Mouse (Mus musculus): Measurements from ENCODE around the gene Ccdc28b. TPM values are rescaled to one million over a fixed set of nuclear protein-coding genes. Genes with fewer than 3 reads are reported as not detected.

Ccdc28b gene
- polyA plus RNA-seq, 1 experiment from 2014 or later = 183 TPM

DNA sequence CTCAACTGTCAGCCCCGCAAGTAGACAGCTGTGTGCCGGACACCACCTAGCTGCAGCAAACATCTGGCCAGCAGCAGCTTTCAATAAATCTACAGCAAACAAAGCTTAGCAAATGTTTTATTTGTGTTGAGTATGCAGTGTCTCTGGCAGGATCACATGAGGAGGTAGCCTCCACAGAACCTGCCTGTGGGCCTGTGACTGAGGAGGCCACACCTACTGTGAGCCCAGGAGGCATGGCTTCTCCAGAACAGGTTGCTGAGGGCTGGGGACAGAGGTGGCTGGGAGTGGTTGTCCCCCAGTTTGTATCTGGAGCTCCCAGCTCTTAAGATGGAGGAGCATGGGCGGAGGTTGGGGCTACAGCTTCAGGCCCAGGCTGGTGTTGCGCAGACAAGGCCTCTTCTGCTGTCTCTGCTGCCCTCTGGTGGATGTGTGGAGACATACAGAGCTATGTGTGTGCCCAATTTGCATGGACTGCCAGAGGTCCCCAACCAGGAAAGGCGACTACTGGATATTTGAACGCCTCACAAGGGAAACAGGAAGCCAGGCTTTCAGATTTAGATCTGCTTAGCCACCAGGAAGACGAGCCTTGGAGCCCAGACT is 15.2 kb downstream of the Ccdc28b start:
- Histone ChIP-seq H3K9ac (ENCODE audit: low read depth, low read length) (peak overlapping the region; percentile 31; the same call in 1 of the 2 replicates), H3K9me3 (replicated peaks; ENCODE audit: control insufficient read depth, low read length, poor library complexity, severe bottlenecking) (no peaks in the 10 kb centered on the region), H3K27ac (ENCODE audit: low read length) (peak overlapping the region; percentile 33; the same call in 1 of the 2 replicates), H3K4me2 (ENCODE audit: low read length) (no peak overlapping the region), H3K27me3 (ENCODE audit: control insufficient read depth, insufficient read depth, low read depth, low read length) (no peaks in the 10 kb centered on the region), H3K36me3 (ENCODE audit: control insufficient read depth, insufficient read depth, low read length) (peaks cover 18% of the 10 kb centered on the region), H3K4me3 (ENCODE audit: low read depth, low read length) (no peak overlapping the region), H3K4me1 (ENCODE audit: control insufficient read depth, insufficient read depth, low read length) (no peaks in the 10 kb centered on the region)
- WGBS = 36% methylated on average over 7 of the region's 7 CpGs
- peak; percentile 89 for ATAC-seq

- H3K4me1 ChIP-seq (ENCODE audit: control insufficient read depth, insufficient read depth, low read length) = peaks cover 25% of the 10 kb centered on the region
- H3K9me3 ChIP-seq (replicated peaks; ENCODE audit: control insufficient read depth, low read length, poor library complexity, severe bottlenecking) = no peaks in the 10 kb centered on the region
- under 1% methylated on average over 72 of the region's 74 CpGs for WGBS
- peak; percentile 89 for ATAC-seq
- peak within 1 kb of the TSS; percentile 92 for H3K4me2 ChIP-seq (ENCODE audit: low read length)
- peak within 1 kb of the TSS; percentile 96 for H3K9ac ChIP-seq (ENCODE audit: low read depth, low read length)
- no peaks in the 10 kb centered on the region for H3K27me3 ChIP-seq (ENCODE audit: control insufficient read depth, insufficient read depth, low read depth, low read length)
- peaks cover 8% of the 10 kb centered on the region for H3K36me3 ChIP-seq (ENCODE audit: control insufficient read depth, insufficient read depth, low read length)
- H3K27ac ChIP-seq (ENCODE audit: low read length) = peak within 1 kb of the TSS; percentile 74
- peak within 1 kb of the TSS; percentile 98 for H3K4me3 ChIP-seq (ENCODE audit: low read depth, low read length)
Observed at GRCm38 (mm10) chr4:129600233-129601158, 23.3 kb downstream of the Ccdc28b start, which contains the start of the genes Eif3i and Tmem234. TSS of gene Eif3i (minus strand) at chr4:129600648. TSS of gene Tmem234 (plus strand) at chr4:129600668.

DNA sequence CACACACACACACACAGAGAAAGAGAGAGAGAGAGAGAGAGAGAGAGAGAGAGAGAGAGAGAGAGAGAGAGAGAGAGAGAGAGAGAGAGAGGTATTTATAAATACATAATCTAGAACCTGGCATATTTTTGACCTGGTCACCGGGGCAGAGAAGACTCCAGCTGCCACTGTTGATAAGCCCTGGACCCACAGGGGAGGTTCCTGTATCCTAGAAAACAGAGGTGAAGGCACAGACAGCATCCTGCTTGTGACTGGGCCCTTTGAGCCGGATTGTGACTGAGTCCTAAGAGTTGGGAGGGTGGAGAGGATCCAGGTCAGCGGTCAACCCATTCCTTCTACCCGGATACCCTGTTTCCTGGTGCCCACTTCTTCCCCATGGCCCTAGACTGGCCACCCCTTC is 34.9 kb downstream of the Ccdc28b start:
- 74% methylated on average over 4 of the region's 4 CpGs for WGBS
- no peak for ATAC-seq

DNA sequence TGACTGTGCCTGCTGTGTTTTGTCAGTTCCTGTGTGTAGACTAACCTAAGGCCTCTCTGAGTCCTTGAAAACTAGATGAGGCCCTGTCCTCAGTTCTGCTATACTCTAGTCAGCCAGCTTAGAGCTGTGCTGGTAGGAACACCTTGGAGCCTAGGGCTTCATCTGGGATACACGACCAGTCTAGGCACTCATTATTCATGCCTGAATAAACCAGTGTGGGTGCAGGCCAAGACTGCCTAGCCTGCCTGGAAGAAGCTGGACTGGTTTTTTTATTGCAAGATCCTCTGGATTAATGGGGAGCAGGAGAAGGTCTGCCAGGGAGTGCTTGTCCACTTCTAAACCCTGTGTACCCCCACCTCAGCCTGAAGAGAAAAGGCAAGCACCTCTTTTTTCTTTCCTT is 36.8 kb downstream of the Ccdc28b start:
- H3K4me3 ChIP-seq (ENCODE audit: low read depth, low read length) = no peak overlapping the region
- WGBS = 31% methylated on average over 1 of the region's 1 CpGs
- no peak for ATAC-seq
- H3K27me3 ChIP-seq (ENCODE audit: control insufficient read depth, insufficient read depth, low read depth, low read length) = no peaks in the 10 kb centered on the region
- H3K27ac ChIP-seq (ENCODE audit: low read length) = no peak overlapping the region
- peaks cover 2% of the 10 kb centered on the region; the same call in 1 of the 2 replicates for H3K4me1 ChIP-seq (ENCODE audit: control insufficient read depth, insufficient read depth, low read length)
- no peak overlapping the region for H3K9ac ChIP-seq (ENCODE audit: low read depth, low read length)
- no peaks in the 10 kb centered on the region for H3K9me3 ChIP-seq (replicated peaks; ENCODE audit: control insufficient read depth, low read length, poor library complexity, severe bottlenecking)
- no peak overlapping the region for H3K4me2 ChIP-seq (ENCODE audit: low read length)
- H3K36me3 ChIP-seq (ENCODE audit: control insufficient read depth, insufficient read depth, low read length) = peaks cover 7% of the 10 kb centered on the region

More for the DNA sequence above, 34.9 kb downstream of the Ccdc28b start:
- Histone ChIP-seq H3K4me3 (ENCODE audit: low read depth, low read length) (no peak overlapping the region), H3K4me2 (ENCODE audit: low read length) (no peak overlapping the region), H3K36me3 (ENCODE audit: control insufficient read depth, insufficient read depth, low read length) (peaks cover 25% of the 10 kb centered on the region), H3K9me3 (replicated peaks; ENCODE audit: control insufficient read depth, low read length, poor library complexity, severe bottlenecking) (no peaks in the 10 kb centered on the region), H3K4me1 (ENCODE audit: control insufficient read depth, insufficient read depth, low read length) (peaks cover 2% of the 10 kb centered on the region; the same call in 1 of the 2 replicates), H3K27ac (ENCODE audit: low read length) (no peak overlapping the region), H3K9ac (ENCODE audit: low read depth, low read length) (no peak overlapping the region), H3K27me3 (ENCODE audit: control insufficient read depth, insufficient read depth, low read depth, low read length) (no peaks in the 10 kb centered on the region)

GRCm38 (mm10) chr4:129585773-129586172 is 38.0 kb downstream of the Ccdc28b start:
- Histone ChIP-seq H3K27ac (ENCODE audit: low read length) (no peak overlapping the region), H3K4me3 (ENCODE audit: low read depth, low read length) (no peak overlapping the region), H3K27me3 (ENCODE audit: control insufficient read depth, insufficient read depth, low read depth, low read length) (no peaks in the 10 kb centered on the region), H3K36me3 (ENCODE audit: control insufficient read depth, insufficient read depth, low read length) (no peaks in the 10 kb centered on the region), H3K4me2 (ENCODE audit: low read length) (peak overlapping the region; percentile 60), H3K9ac (ENCODE audit: low read depth, low read length) (no peak overlapping the region), H3K9me3 (replicated peaks; ENCODE audit: control insufficient read depth, low read length, poor library complexity, severe bottlenecking) (no peaks in the 10 kb centered on the region), H3K4me1 (ENCODE audit: control insufficient read depth, insufficient read depth, low read length) (peaks cover 2% of the 10 kb centered on the region; the same call in 1 of the 2 replicates)
- ATAC-seq = no peak
- WGBS = 81% methylated on average over 9 of the region's 9 CpGs

DNA sequence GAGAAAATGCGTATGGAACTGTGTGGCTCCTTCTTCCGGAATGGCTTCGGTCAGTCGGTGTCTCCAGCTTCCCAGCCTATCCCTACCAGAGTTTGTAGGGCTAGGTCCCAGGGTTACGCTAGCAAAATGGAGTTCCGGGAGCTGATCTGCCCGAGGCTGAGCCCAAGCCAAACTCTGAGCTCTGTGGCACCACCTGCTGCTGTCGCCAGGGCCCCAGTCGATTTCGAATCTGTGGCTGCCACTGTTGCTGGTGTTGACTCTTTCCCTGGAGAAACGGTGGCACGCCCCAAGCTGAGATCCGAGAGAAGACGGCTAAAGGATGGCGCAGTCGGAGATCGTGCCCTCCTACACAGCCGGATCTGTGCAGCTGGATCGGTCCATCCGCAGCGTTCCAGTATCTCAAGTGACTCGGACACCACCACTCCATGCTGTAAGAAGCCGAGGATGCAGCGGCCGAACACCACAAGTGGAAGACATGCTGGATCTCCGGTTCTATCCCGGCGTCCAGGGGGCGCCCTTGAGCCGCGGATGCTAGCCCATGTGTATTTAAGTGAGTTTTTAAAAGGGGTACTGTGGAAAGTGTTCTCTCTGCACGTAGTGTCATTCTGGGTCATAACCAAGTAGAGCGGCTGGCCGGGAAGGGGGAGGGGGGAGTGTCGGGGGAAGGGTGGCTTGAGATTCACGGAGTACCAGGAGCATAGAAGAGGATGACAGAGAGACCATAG is 38.7 kb downstream of the Ccdc28b start:
- WGBS = 3% methylated on average over 36 of the region's 36 CpGs
- Histone ChIP-seq H3K27ac (ENCODE audit: low read length) (no peak overlapping the region), H3K27me3 (ENCODE audit: control insufficient read depth, insufficient read depth, low read depth, low read length) (no peaks in the 10 kb centered on the region), H3K4me3 (ENCODE audit: low read depth, low read length) (peak overlapping the region; percentile 33), H3K9ac (ENCODE audit: low read depth, low read length) (peak overlapping the region; percentile 27; the same call in 1 of the 2 replicates), H3K4me1 (ENCODE audit: control insufficient read depth, insufficient read depth, low read length) (peaks cover 2% of the 10 kb centered on the region; the same call in 1 of the 2 replicates), H3K9me3 (replicated peaks; ENCODE audit: control insufficient read depth, low read length, poor library complexity, severe bottlenecking) (no peaks in the 10 kb centered on the region), H3K4me2 (ENCODE audit: low read length) (peak overlapping the region; percentile 60), H3K36me3 (ENCODE audit: control insufficient read depth, insufficient read depth, low read length) (no peaks in the 10 kb centered on the region)
- ATAC-seq = 0 out of 2 replicates have a peak, but pooled peaks have one; percentile 51

DNA sequence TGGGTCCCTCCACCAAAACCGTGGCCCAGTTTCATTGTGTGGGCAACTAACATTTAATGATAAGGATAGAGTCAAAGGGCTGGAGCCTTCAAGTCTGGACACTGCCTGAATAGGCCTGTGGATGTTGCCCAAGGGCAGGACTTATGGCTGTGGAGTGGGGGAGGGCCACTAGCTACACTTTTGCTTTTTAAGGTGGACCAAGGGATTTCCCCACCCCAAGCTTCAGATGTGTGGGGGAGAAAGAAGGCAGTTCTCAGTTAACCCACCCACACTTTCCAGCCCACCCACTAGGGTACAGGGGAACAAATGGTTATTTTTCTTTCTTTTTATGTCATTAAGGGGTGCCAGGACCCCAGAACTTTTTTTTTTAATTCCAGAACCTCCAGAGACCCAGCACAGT is 39.4 kb downstream of the Ccdc28b start:
- 76% methylated on average over 1 of the region's 1 CpGs for WGBS
- no peak overlapping the region for H3K9ac ChIP-seq (ENCODE audit: low read depth, low read length)
- no peak overlapping the region for H3K27ac ChIP-seq (ENCODE audit: low read length)
- H3K27me3 ChIP-seq (ENCODE audit: control insufficient read depth, insufficient read depth, low read depth, low read length) = no peaks in the 10 kb centered on the region
- no peaks in the 10 kb centered on the region for H3K9me3 ChIP-seq (replicated peaks; ENCODE audit: control insufficient read depth, low read length, poor library complexity, severe bottlenecking)
- no peak overlapping the region for H3K4me3 ChIP-seq (ENCODE audit: low read depth, low read length)
- H3K4me2 ChIP-seq (ENCODE audit: low read length) = no peak overlapping the region
- H3K36me3 ChIP-seq (ENCODE audit: control insufficient read depth, insufficient read depth, low read length) = no peaks in the 10 kb centered on the region
- ATAC-seq = no peak
- H3K4me1 ChIP-seq (ENCODE audit: control insufficient read depth, insufficient read depth, low read length) = peaks cover 2% of the 10 kb centered on the region; the same call in 1 of the 2 replicates

DNA sequence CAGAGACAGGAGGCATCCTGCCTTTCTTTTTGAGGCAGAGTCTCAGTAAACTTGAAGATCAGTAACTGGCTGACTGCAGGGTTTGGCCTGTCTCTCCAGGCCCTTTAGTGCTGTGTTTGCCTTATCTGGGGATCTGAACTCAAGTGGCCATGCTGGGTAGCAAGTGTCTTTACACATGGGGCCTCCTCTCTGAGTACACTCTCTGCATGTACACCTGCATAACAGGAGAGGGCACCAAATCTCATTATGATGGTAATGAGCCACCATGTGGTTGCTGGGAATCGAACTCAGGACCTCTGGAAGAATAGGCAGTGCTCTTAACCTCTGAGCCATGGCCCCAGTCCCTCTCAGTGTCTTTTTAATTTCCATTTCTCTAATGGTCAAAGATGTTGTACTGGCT is 41.5 kb downstream of the Ccdc28b start:
- no peak for ATAC-seq
- Histone ChIP-seq H3K36me3 (ENCODE audit: control insufficient read depth, insufficient read depth, low read length) (no peaks in the 10 kb centered on the region), H3K27me3 (ENCODE audit: control insufficient read depth, insufficient read depth, low read depth, low read length) (no peaks in the 10 kb centered on the region), H3K4me1 (ENCODE audit: control insufficient read depth, insufficient read depth, low read length) (peaks cover 2% of the 10 kb centered on the region; the same call in 1 of the 2 replicates), H3K27ac (ENCODE audit: low read length) (no peak overlapping the region), H3K9me3 (replicated peaks; ENCODE audit: control insufficient read depth, low read length, poor library complexity, severe bottlenecking) (no peaks in the 10 kb centered on the region), H3K4me3 (ENCODE audit: low read depth, low read length) (no peak overlapping the region), H3K4me2 (ENCODE audit: low read length) (no peak overlapping the region), H3K9ac (ENCODE audit: low read depth, low read length) (no peak overlapping the region)
- WGBS = 76% methylated on average over 1 of the region's 1 CpGs
